In the genomic region with DNA sequence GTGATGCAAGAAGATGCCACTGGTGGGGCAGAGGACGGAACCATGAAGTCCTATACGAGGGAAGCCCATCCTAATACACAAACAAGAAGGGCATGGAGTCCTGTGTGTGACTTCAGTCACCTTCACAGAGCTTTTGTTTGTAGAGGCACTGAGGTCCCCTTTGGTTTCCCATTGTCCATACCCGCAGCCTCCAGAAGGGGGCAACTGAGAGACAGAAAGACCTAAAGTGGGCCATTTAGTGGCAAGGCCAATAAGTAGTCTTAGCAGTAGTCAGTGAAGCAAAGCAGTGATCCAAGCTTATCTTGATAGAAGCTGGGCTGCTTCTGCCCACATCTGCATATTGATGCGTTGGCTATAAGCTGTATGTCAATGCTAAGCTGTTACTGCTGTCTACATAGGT, we compare ENCODE assay signal across 9 mouse cellular contexts.
DNase-seq lines count a peak whose midpoint lies in the region; ATAC-seq and TF ChIP-seq lines count a peak whose summit lies in the region.
"Had no signal": no experiment of that assay in that cellular context is flagged by ENCODE, and none has a peak within 500 bp of the region (broad histone marks: within the 10 kb centered on the region; RNA-seq: fewer than 3 reads in every experiment).

No protein-coding gene starts in this region.

- intact Hi-C loops in left cerebral cortex, postnatal 10 days (cut with DNase I): loop anchor here (2.0 kb wide), 1 partner anchor 741 kb away; no protein-coding TSS in a partner anchor

- no peak overlapping the region for H3K4me2 ChIP-seq in liver, embryonic 14.5 days (ENCODE audit: low read depth)
- H3K4me2 ChIP-seq in liver, embryonic 11.5 days: no peak overlapping the region
- H3K4me2 ChIP-seq: lung, embryonic 15.5 days had no signal

- DNase-seq in cerebellum, postnatal 14 days: peak; percentile 73 to 80
- DNase-seq in cerebellum, adult 11-12 months: no peak
- no peak for DNase-seq in liver, embryonic 14.5 days (ENCODE audit: low read depth in 3 of 3, low spot score in 3 of 3)
- no peak for DNase-seq in liver, embryonic 11.5 days (ENCODE audit: low spot score)
- DNase-seq in embryo, embryonic 10 days (ENCODE audit: low spot score): peak; percentile 30
- DNase-seq in left cerebral cortex, postnatal 10 days (ENCODE audit: extremely low spot score in 1 of 2, low spot score in 2 of 2): no peak
- no peak for DNase-seq in layer of hippocampus, adult 9-10 months (ENCODE audit: low spot score)

- no peak overlapping the region for H3K4me3 ChIP-seq in liver, embryonic 14.5 days (ENCODE audit: insufficient read depth in 1 of 2, low read depth in 2 of 2, low read length in 2 of 2)
- H3K4me3 ChIP-seq in liver, embryonic 11.5 days (ENCODE audit: low read depth, low read length): no peak overlapping the region
- H3K4me3 ChIP-seq: lung, embryonic 15.5 days had no signal

- TF ChIP-seq CTCF in liver, embryonic 14.5 days (IDR thresholded peaks at IDR 0.05; ENCODE audit: low read depth): peak; percentile 34; the same call in 1 of the 2 replicates

- no peaks in the 10 kb centered on the region for H3K9me3 ChIP-seq in liver, embryonic 14.5 days (ENCODE audit: control insufficient read depth, low read length)
- H3K9me3 ChIP-seq in liver, embryonic 11.5 days (ENCODE audit: control insufficient read depth, low read length): no peaks in the 10 kb centered on the region
- H3K9me3 ChIP-seq: lung, embryonic 15.5 days had no signal

- no peaks in the 10 kb centered on the region for H3K4me1 ChIP-seq in liver, embryonic 14.5 days (replicated peaks; ENCODE audit: control insufficient read depth in 2 of 2, insufficient read depth in 2 of 2, low read length in 1 of 2)
- no peaks in the 10 kb centered on the region for H3K4me1 ChIP-seq in liver, embryonic 11.5 days (replicated peaks; ENCODE audit: control insufficient read depth, insufficient read depth, low read length)
- H3K4me1 ChIP-seq: lung, embryonic 15.5 days had no signal

- H3K27me3 ChIP-seq in liver, embryonic 14.5 days (ENCODE audit: control insufficient read depth, insufficient read depth, low read length): no peaks in the 10 kb centered on the region
- no peaks in the 10 kb centered on the region for H3K27me3 ChIP-seq in liver, embryonic 11.5 days (replicated peaks; ENCODE audit: control insufficient read depth, insufficient read depth, low read length)
- H3K27me3 ChIP-seq: lung, embryonic 15.5 days had no signal

- H3K27ac ChIP-seq in liver, embryonic 14.5 days: no peak overlapping the region
- H3K27ac ChIP-seq in liver, embryonic 11.5 days (ENCODE audit: low read depth, low read length): no peak overlapping the region
- H3K27ac ChIP-seq: lung, embryonic 15.5 days had no signal

- H3K9ac ChIP-seq in liver, embryonic 14.5 days (replicated peaks): no peak overlapping the region
- no peak overlapping the region for H3K9ac ChIP-seq in liver, embryonic 11.5 days (ENCODE audit: low read depth, low read length)
- H3K9ac ChIP-seq: lung, embryonic 15.5 days had no signal

- TF ChIP-seq EP300 in liver, embryonic 14.5 days (IDR thresholded peaks at IDR 0.05; ENCODE audit: low read depth): no peak

- ATAC-seq in liver, embryonic 14.5 days (ENCODE audit: insufficient read depth): no peak
- ATAC-seq in liver, embryonic 11.5 days (replicated peaks; ENCODE audit: low FRiP score): no peak
- ATAC-seq in megakaryocyte-erythroid progenitor cell, adult 5-6 weeks (replicated peaks; ENCODE audit: low FRiP score, low TSS enrichment, poor library complexity, severe bottlenecking): 0 out of 2 replicates have a peak, but pooled peaks have one; percentile 56

- H3K36me3 ChIP-seq in liver, embryonic 14.5 days (replicated peaks; ENCODE audit: control insufficient read depth, insufficient read depth, low read depth): no peaks in the 10 kb centered on the region
- H3K36me3 ChIP-seq in liver, embryonic 11.5 days (ENCODE audit: control insufficient read depth, insufficient read depth, low read length): no peaks in the 10 kb centered on the region
- H3K36me3 ChIP-seq: lung, embryonic 15.5 days had no signal

- WGBS in liver, embryonic 14.5 days (ENCODE audit: insufficient replicate concordance): 38% methylated on average over 4 of the region's 4 CpGs
- 63% methylated on average over 4 of the region's 4 CpGs for WGBS in liver, embryonic 11.5 days

Comparison
In these comparisons a context has a peak if more than half of its experiments do, and no peak if none do; other contexts are left out.
1. DNase-seq: peak in cerebellum, postnatal 14 days (2 of 2) and embryo, embryonic 10 days (single experiment); none in cerebellum, adult 11-12 months (single experiment), liver, embryonic 14.5 days (0 of 3), liver, embryonic 11.5 days (single experiment), left cerebral cortex, postnatal 10 days (0 of 2) and layer of hippocampus, adult 9-10 months (single experiment).